Mouse (Mus musculus) forebrain, postnatal 0 days (tissue): ENCODE data around the gene Ssbp2. TPM values are rescaled to one million over a fixed set of nuclear protein-coding genes. Genes with fewer than 3 reads are reported as not detected.

Source experiments
- ATAC-seq: fragments of 200-750 bp; cut with Nextera tagmentation; 2 replicates; pipeline ENCODE4 v1.8.0; 2017; ENCODE audit warnings: mild to moderate bottlenecking, moderate library complexity
- DNase-seq: peaks from one replicate; pipeline ENCODE4 v3.0.0-alpha.2; 2015
- H3K27ac ChIP-seq: fragments of 300-500 bp; sonication (generic); 2 replicates; pipeline ENCODE4 v1.5.1; 2014; ENCODE audit warnings: low read depth, mild to moderate bottlenecking, antibody characterized with exemption, low read length, moderate library complexity, mixed read lengths
- H3K27me3 ChIP-seq: fragments of 300-500 bp; sonication (generic); 2 replicates; pipeline ENCODE4 v1.6.1; 2014; ENCODE audit warnings: mild to moderate bottlenecking, low read length, mixed read lengths; ENCODE audit not compliant: insufficient read depth
- H3K36me3 ChIP-seq: fragments of 300-500 bp; sonication (generic); 2 replicates; pipeline ENCODE4 v1.6.1; 2014; ENCODE audit warnings: mild to moderate bottlenecking, moderate library complexity; ENCODE audit not compliant: insufficient read depth
- H3K4me1 ChIP-seq: fragments of 300-500 bp; sonication (generic); 2 replicates; pipeline ENCODE4 v1.6.1; 2014; ENCODE audit warnings: antibody characterized with exemption; ENCODE audit not compliant: insufficient read depth
- H3K4me2 ChIP-seq: fragments of 300-500 bp; sonication (generic); 2 replicates; pipeline ENCODE4 v1.6.1; 2014; ENCODE audit warnings: low read depth, mild to moderate bottlenecking, moderate library complexity
- H3K4me3 ChIP-seq: fragments of 300-500 bp; sonication (generic); 2 replicates; pipeline ENCODE4 v1.5.1; 2014; ENCODE audit warnings: low read depth, low read length, mixed read lengths
- H3K9ac ChIP-seq: fragments of 300-500 bp; sonication (generic); 2 replicates; pipeline ENCODE4 v1.6.1; 2014; ENCODE audit warnings: mild to moderate bottlenecking
- H3K9me3 ChIP-seq: fragments of 300-500 bp; sonication (generic); 2 replicates; pipeline ENCODE4 v1.6.1; 2016; ENCODE audit warnings: low read length
- CTCF ChIP-seq: sonication (generic); IDR thresholded peaks from 2 replicates; pipeline ENCODE4 v1.5.1; 2016; ENCODE audit warnings: antibody characterized with exemption, control low read depth, low read depth
- WGBS: fragments of 180-500 bp; shearing (Covaris S2); extraction: QIAGEN DNeasy Blood & Tissue Kit; methylation state at CpG from one replicate; pipeline ENCODE4 v1.1.7; 2014; 5-methylcytosine and 5-hydroxymethylcytosine counted together
- polyA plus RNA-seq: library from polyadenylated mRNA; unstranded; fragments of >200 nt; fragmentation: Nextera tagmentation; extraction: Ambion mirVana; gene quantifications from 2 replicates; pipeline ENCODE4 v1.2.1, GENCODE M21; 2015
- total RNA-seq: library from RNA; depleted of rRNA; stranded (reverse); fragments of >200 nt; gene quantifications from 2 replicates; pipeline ENCODE4 v1.2.3, GENCODE M21; 2014

The Ssbp2 gene
- total and polyA plus RNA-seq, 2 experiments from 2014 or later: 167 to 249 TPM

DNA sequence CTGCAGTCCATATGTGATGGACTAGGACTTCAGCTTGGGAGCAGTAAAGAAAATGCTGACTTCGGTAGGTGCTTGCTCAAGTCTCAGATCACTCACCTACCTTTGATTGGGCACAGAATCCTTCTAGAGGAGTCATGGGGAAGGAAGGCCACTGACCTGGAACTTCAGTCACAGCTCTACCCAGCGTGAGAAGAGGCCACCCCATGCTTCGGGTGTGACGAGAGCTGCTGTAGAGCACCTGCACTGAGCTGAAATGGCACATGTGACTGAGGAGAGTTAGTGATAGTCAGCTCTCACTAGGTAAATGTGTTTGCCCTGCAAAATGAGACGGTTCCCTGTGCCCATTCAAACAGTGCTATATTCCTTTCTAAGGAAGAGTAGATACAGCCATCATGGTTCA, 230.0 kb downstream of the Ssbp2 start:
- DNase-seq: no peak
- peaks cover 15% of the 10 kb centered on the region for H3K36me3 ChIP-seq
- no peak overlapping the region for H3K9ac ChIP-seq
- WGBS: 93% methylated on average over 5 of the region's 5 CpGs
- TF ChIP-seq CTCF: no peak
- no peak overlapping the region for H3K4me3 ChIP-seq
- no peaks in the 10 kb centered on the region for H3K9me3 ChIP-seq
- no peak overlapping the region for H3K4me2 ChIP-seq
- ATAC-seq: no peak
- H3K27ac ChIP-seq: no peak overlapping the region
- H3K4me1 ChIP-seq: no peaks in the 10 kb centered on the region
- H3K27me3 ChIP-seq: no peaks in the 10 kb centered on the region

GRCm38 (mm10) chr13:91693615-91694014, 233.5 kb downstream of the Ssbp2 start:
- H3K27ac ChIP-seq: no peak overlapping the region
- ATAC-seq (no peak), DNase-seq (no peak)
- H3K9me3 ChIP-seq: no peaks in the 10 kb centered on the region
- TF ChIP-seq CTCF: no peak
- no peak overlapping the region for H3K4me2 ChIP-seq
- no peak overlapping the region for H3K9ac ChIP-seq
- peaks cover 15% of the 10 kb centered on the region for H3K36me3 ChIP-seq
- H3K4me3 ChIP-seq: no peak overlapping the region
- no peaks in the 10 kb centered on the region for H3K27me3 ChIP-seq
- 51% methylated on average over 7 of the region's 7 CpGs for WGBS
- H3K4me1 ChIP-seq: no peaks in the 10 kb centered on the region

DNA sequence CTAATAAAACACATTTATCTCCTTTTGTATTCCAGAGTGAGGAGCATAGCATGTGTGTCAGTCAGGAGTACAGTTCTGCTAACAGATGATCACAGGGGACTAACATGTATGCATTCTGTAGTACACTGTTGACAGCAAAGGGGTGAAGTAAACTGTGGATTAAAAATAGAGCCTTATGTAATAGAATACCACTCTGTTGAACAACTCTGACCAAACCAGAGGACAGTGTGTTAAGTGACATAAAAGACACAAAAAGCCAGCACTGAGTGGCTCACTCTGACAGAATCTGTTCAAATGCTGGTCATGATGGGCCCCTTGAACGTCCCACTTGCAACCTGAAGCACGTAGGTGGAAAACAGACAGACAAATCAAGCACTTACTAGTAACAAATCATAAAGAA, 235.3 kb downstream of the Ssbp2 start:
- no peak for DNase-seq
- Histone ChIP-seq H3K36me3 (peaks cover 10% of the 10 kb centered on the region; the same call in 1 of the 2 replicates), H3K9ac (no peak overlapping the region), H3K4me1 (no peaks in the 10 kb centered on the region), H3K9me3 (no peaks in the 10 kb centered on the region), H3K27ac (no peak overlapping the region), H3K4me3 (no peak overlapping the region), H3K27me3 (no peaks in the 10 kb centered on the region), H3K4me2 (no peak overlapping the region)
- ATAC-seq: no peak
- TF ChIP-seq CTCF: no peak
- WGBS: 86% methylated on average over 2 of the region's 2 CpGs

DNA sequence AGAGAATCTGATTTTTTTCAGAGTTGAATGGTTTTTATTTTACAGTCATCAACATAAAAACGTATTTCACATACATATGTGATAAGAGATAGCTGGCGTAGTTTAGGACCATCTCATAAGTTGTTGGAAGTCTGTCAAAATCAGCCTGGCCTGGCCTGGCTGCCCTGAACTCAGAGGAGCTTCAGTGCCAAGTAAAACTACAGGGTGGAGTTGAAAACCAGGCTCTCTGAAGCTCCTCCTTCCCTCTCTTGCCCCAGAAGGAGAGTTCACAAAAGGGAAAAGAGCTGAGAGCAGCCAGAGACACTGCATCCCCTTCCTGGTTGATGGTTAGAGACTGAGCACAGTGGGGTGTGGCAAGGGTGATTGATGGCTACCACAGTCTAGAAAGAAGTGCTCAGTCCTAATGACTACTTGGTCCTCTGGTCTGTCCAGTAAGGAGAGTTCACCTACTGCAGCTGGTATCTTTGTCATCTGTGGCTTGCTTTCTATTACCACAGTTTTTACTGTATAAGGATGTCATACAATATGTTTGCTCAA, 236.1 kb downstream of the Ssbp2 start:
- H3K4me1 ChIP-seq: no peaks in the 10 kb centered on the region
- DNase-seq (no peak), ATAC-seq (no peak)
- TF ChIP-seq CTCF: no peak
- H3K4me3 ChIP-seq: no peak overlapping the region
- H3K27ac ChIP-seq: no peak overlapping the region
- WGBS: 78% methylated on average over 2 of the region's 2 CpGs
- no peaks in the 10 kb centered on the region for H3K27me3 ChIP-seq
- H3K9me3 ChIP-seq: no peaks in the 10 kb centered on the region
- no peak overlapping the region for H3K9ac ChIP-seq
- no peak overlapping the region for H3K4me2 ChIP-seq
- H3K36me3 ChIP-seq: peaks cover 5% of the 10 kb centered on the region; the same call in 1 of the 2 replicates

DNA sequence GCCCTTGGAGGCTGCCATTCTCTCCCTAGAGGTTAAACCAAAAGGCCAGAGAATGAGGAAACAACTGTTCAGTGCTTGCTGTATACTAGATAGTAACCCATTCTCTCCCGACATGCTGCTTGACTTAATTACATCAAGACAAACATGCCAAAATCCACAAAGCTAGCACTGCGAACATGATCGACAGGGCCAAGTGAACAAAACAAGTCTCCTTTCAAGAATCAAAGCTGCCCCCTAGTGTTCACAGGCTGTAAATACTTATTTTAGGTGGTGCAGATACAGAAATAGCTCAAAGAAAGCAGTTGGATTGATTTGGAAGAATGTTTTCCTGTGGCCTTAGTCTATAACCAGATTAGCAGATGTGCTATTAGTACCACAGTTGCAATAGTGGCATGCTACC, 236.9 kb downstream of the Ssbp2 start:
- DNase-seq: peak; percentile 83
- peaks cover 10% of the 10 kb centered on the region; the same call in 1 of the 2 replicates for H3K36me3 ChIP-seq
- 13% methylated on average over 3 of the region's 3 CpGs for WGBS
- H3K4me3 ChIP-seq: no peak overlapping the region
- no peaks in the 10 kb centered on the region for H3K9me3 ChIP-seq
- H3K27ac ChIP-seq: no peak overlapping the region
- no peak overlapping the region for H3K4me2 ChIP-seq
- H3K4me1 ChIP-seq: no peaks in the 10 kb centered on the region
- peak; percentile 60 for ATAC-seq
- peak; percentile 80 for TF ChIP-seq CTCF
- H3K27me3 ChIP-seq: no peaks in the 10 kb centered on the region
- H3K9ac ChIP-seq: no peak overlapping the region

DNA sequence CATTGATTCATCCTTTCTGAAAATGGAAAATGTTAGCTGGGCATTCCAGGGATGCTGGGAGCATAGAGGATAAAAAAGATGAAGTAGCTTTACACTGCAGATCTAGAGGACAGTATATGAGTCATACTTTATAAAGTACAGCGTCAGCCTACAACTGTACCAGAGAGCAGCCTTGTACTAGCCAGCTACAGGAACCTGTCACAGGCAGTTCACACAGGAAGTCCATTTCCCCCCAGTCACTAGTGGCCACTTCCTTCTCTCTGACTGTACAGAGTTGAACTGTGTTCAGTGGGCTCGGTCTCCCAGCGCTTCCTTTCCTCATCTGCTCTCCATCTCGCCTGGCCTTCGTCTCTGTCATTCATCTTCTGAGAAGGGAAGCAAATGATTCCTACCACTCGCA, 242.3 kb downstream of the Ssbp2 start:
- Histone ChIP-seq H3K4me1 (no peaks in the 10 kb centered on the region), H3K36me3 (peaks cover 12% of the 10 kb centered on the region; the same call in 1 of the 2 replicates), H3K9ac (no peak overlapping the region), H3K9me3 (no peaks in the 10 kb centered on the region), H3K4me3 (no peak overlapping the region), H3K27me3 (no peaks in the 10 kb centered on the region), H3K27ac (no peak overlapping the region), H3K4me2 (no peak overlapping the region)
- ATAC-seq: peak; percentile 40
- no peak for DNase-seq
- TF ChIP-seq CTCF: no peak
- 87% methylated on average over 6 of the region's 6 CpGs for WGBS

DNA sequence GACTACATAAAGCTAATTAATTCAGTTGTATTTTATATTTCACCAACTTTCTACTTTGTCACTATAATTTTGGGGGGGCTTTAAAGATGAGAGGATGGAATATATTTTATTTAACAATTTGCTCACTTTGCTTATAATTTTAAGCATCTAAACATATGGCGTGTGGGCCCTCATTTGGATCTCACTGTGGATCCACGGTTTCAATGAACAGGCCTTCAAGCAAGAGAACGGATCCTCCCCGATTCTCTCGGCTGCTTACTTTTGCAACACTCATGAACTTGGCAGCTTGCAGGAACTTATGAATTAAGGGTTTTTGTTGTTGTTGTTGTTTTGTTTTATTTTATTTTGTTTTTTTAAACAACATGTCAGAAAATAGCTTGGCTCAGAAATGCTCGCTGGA, 259.4 kb downstream of the Ssbp2 start:
- no peaks in the 10 kb centered on the region for H3K27me3 ChIP-seq
- no peak for TF ChIP-seq CTCF

More for the DNA sequence above, 259.4 kb downstream of the Ssbp2 start:
- H3K9me3 ChIP-seq: no peaks in the 10 kb centered on the region
- ATAC-seq (no peak), DNase-seq (no peak)
- no peak overlapping the region for H3K27ac ChIP-seq
- H3K4me3 ChIP-seq: no peak overlapping the region
- H3K4me1 ChIP-seq: no peaks in the 10 kb centered on the region
- H3K9ac ChIP-seq: no peak overlapping the region
- no peak overlapping the region for H3K4me2 ChIP-seq
- no peaks in the 10 kb centered on the region for H3K36me3 ChIP-seq
- WGBS: 88% methylated on average over 6 of the region's 6 CpGs
